Mouse (Mus musculus): ENCODE data around the gene Slc35f5.
A peak's percentile ranks its signal among the peaks of the same experiment; 100 is the strongest.
"Not testable (repeated sequence)": the region's sequence is repeated elsewhere in the genome, so short reads cannot be mapped to it uniquely, and the experiment has no call there.

The Slc35f5 gene

DNA sequence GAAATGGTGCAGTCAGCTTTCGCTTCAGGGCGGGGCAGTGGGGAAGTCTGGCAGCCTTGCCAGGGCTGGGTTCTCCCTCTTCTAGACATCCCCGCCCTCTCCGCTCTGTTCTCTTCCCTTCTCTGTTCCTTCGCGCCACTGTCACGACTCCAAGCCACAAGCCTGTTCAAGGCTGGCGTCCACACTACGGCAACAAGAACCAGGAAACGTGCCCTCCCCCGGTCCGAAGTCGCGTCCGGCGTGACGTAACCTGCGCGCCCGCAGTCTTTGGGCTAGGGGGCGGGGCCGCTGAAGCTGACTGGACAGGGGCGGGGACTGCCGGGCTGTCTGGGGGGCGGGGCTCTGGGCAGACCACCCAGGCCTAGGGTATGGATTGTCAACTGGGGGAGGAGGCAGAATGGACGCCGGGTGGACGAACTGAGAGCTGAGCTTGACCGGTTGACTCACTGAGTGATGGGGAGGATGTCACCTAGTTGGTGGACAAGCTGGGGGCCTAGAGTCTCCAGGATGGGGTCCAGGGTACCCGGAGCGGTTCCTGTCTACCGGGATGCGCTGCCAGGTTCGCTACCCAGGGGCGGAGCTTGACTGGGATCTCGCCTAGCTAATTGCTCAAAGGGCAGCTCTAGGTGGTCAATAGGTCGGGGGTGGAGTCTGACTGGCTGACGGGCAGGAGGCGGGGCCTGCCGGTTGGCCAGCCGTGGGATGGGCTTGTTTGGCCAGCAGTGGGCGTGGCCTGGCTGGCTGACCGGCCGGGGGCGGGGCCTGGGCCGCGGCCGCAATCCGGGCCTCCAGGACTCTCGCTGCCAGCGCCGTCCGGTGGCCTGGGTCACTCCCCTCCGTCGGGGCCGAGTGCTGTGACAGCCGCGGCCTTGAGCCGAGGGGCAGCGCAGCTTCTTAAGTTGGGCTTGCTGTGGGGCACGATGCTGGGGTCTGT, at the start of gene Slc35f5:
Gene Slc35f5, plus strand, starts transcription at position 337 of the 934 bp plus-strand sequence.
- DNase-seq (ENCODE audit: low read depth, low spot score), result peak; percentile 98

DNA sequence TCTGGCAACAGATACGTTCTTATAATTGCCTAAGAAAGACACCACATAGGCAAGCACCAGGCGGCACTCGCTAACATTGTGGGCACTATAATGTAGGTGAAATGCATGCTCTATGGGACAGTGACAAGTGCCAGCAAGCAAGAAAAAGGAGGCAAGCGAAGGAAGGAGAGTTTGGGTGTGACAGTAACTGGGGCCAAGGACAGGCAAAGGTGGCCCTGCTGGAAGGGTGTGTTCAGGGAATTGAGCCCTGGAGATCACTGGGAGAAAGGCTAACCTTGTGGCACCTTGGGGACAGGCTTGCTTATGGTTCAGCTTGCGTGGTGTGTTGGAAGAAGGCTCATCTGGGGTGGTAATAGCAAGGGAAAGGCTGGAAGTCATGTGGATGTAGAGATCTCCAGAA, 45.7 kb upstream of the Slc35f5 start:
- no peak for DNase-seq (ENCODE audit: low read depth, low spot score)

DNA sequence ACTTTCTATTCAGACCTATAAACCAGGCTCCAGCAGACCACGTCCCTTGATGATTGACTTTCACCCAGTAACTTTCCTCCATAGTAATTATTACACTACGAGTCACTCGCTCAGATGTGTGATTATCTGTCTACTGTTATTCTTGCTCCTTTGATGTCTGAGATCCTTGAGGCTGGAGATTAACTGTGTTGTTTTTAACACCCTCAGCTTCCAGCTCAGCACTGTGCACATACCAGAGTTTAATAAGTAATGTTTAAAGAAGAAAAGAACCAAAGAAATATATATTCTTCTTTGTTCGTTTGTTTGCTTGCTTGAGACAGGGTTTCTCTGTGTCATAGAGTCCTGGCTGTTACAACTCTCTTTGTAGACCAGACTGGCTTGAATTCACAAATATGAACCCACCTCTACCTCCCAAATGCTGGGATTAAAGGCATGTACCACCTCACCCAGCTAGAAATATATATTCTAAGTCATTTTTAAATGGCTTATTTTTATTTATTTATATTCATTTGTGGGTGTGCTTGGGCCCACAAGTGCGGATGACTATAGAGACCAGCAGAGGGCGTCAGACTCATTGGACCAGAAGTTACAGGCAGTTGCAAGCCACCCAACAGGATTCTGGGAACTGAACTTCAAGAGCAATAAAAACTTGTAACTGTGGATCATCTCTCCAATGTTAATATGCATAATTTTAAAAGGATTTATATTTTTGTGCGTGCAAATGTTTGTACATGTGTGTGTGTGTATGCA, 43.3 kb upstream of the Slc35f5 start:
- no peak for DNase-seq (ENCODE audit: low read depth, low spot score)

DNA sequence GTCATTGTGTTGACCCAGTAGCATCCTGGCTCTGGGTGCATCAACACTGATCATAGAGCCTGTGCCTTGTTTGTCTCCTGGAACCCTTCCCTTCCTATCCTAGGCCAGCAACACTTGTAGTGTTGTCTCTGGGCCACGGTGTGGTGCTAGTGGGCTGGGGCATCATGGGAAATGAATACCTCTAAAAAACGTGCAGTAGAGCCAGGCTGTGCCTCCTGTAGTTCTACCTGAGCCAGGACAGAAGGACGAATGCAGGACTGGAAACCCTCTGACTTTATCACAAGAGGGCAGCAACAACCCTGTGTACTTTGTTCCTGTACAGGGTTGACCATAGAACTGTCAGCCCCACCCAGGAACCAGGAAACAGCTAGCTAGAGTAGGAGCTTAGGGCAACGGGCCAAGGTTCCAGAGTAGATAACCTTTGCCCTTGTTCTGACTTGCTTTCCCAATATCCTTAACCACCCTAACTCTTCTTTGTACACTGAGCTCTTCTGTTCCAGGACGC, 41.2 kb upstream of the Slc35f5 start:
- peak; percentile 57 for DNase-seq (ENCODE audit: low read depth, low spot score)

DNA sequence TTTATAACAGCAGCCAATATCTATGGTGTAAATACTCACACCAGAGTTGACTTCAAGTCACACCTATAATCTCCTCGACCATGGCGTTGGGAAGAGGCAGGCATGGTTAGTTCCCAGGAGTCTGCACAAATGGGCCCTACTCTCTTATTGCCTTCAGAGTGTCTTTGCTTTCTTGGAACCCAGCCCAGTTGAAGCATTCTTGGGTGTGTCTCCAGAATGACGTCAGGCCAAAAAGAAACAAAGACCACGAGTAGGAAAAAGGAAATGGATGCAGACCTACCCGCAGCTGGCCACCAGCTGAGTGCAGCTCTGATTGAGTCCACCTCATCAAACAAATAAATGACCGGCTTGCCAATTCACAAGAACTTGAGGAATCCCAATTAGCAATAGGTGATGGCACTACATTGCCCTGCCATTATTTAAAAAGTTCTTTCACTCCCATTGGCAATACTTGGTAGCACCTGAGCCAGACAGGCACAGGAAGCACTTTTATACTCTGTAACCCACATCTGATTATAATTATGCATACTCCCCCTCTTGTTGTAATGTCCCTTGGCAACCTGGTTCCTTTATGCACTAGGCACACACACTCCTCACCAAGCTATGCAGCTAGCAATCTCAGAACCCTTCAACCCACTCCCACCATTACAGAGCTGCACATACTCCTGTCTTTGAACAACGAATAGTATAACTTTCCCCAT, 34.3 kb upstream of the Slc35f5 start:
- peak; percentile 81 for DNase-seq (ENCODE audit: low read depth, low spot score)

DNA sequence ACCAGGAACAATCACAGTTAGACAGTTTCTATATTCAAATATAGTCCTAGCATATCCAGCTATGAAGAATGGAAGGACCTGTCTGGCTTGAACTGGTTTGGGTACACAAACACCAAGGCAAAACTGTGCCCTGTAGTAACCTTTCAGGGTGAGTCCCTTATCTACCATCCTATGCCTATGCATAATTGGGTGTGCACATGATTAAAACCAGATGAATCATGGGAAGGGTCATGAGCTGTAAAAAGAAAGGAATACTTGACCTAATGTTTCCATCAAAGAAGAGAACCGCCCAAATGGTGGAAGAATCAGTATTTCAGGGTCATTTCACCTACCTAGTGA, 33.8 kb upstream of the Slc35f5 start:
- DNase-seq (ENCODE audit: low read depth, low spot score), result no peak

DNA sequence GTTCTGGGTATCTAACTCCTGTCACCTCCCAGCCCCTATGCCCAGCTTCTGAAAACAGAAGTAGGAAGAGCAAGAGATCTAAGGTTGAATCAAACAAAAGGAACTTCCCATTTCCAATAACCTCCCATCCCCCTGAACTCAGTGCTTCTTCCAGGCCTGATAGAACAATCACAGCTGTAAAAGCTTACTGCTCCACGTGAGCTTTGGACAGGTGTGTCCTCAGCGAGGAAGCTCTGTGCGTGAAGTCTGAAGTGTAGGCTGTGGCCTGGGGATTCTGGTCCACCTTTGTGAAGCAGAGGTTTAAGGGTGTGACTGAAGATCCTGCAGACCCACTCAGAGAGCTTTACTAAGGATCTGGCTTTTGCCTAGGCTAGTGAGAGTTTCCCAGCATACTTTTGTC, 33.0 kb upstream of the Slc35f5 start:
- no peak for DNase-seq (ENCODE audit: low read depth, low spot score)

DNA sequence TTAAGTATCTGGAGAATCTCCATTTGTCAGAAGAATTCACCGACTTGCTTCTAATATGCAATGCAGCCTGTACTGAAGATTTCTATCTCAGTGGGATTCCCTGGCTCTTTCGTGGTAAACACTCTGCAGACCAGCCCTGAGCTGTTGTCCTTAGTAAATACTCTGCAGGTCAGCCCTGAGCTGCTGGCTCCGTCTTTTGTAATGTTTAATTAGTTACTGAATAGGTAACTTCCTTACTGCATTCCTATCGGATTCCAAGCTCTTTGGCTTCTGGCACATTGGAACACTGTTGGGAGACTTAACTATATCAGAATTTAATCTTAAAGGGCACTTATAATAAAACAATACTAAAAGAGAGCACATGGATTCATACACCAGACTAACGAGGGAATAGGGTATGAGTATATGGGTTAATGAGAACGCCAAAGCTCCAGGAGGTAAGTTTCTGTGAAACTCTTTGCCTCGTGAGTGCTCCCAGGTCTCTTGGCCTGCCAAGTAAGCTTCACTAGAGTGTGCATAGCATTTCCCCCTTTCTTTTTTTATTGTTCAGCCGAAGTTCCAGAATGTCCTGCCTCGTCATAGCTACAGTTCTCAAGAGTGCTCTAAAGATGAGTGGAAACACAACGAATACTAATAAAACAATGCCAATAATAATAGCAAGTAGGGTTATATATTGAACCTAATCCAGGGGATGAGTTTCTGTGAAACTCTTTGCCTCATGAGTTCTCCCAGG, 27.0 kb upstream of the Slc35f5 start:
- not testable (repeated sequence) for DNase-seq (ENCODE audit: low read depth, low spot score)

DNA sequence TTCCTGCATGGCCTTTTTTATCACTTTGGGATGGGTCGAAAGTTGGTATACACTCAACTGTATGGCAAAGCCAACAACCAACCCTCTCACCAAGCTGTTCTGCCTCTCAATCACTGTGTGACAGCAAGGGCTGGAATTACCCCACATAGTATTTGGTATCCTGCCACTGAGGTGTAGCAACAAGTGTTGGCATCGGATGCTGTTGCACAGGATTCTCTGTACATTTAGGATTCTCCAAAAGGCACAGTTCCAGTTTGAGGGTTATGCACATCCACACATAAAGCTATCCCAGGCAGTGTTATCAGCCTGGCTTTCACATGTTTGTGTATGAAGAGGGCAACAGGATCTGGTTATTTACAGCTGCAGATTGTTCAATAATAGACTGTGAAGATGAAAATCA, 23.3 kb upstream of the Slc35f5 start:
- DNase-seq (ENCODE audit: low read depth, low spot score), result no peak

DNA sequence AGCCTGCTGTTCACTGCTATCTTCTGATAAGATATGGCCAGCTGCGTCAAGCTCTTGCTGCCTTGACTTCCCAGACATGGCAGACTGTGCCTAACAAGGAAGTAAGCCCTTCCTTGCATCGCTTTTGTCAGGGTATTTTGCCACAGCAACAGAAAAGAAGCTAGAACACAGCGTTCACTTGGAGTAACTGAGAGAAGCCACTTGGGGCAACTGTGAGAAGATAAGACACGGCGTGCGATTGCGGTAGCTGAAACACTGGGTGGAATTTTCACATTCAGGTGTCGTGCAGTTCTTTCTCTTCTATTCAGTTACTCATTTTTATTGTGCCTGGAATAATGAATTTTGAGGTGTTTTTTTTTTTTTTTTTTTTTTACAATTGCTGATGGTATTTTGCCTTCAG, 22.6 kb upstream of the Slc35f5 start:
- no peak for DNase-seq (ENCODE audit: low read depth, low spot score)

DNA sequence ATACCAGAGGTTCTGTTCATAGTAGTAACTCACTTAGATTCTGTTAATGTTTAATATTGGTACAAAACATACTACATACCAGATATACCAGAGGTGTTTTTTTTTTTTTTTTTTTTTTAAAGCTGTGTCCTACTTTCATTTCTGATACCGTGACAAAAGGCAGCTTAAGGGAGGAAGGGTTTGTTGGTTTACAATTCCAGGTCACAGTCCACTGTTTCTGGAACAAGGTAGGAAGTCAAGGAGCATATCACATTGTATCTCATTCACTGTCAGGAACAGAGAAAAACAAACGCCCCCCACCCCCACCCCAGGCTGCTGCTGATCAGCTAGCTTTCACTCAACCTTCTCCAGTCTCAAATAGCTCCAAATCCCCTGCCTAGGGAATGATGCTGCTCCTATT, 21.1 kb upstream of the Slc35f5 start:
- DNase-seq (ENCODE audit: low read depth, low spot score), result no peak

DNA sequence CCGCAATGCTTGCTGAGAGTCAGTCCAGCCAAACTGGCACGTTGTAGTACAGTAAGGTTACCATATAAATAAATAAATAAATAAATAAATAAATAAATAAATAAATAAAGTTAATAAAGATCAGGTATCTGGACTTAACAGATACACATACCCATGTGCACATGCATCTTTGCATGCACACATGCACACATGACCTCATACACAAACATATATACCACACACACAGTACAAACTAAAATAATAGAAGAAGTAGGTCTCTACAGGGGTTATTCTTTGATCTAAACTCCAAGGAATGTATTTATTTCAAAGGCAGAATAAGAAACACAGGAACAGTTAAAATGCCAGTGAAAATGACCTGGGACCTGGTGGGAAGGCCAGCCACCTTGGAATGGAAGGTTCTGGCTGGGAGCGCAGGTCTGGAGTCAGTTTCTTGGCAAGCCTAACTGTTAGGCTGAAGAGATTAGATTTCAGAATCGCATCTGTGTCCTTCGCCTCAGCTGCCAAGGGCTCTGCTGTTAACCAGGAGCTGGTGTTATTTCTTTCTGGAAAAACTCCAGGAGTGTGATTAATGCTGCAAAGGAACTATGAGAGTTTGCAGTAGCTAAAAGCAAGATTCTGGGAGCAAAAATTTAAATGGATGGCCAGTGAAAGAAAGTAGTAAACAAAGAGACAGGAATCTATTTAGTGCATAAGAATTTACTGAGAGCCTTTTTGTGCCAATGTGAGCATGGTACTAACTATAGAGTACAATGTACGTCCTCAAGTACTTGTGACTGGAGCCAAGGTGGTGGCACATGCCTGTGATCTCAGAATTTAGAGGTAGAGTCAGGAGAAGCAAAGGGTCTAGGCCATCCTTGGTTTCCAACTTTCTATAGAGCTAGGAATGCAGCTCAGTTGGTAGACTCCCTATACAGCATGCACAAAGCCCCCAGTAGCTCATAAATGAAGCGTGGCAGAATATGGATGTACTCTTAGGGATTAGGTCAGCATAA, 18.1 kb upstream of the Slc35f5 start:
- peak; percentile 92 for DNase-seq (ENCODE audit: low read depth, low spot score)

DNA sequence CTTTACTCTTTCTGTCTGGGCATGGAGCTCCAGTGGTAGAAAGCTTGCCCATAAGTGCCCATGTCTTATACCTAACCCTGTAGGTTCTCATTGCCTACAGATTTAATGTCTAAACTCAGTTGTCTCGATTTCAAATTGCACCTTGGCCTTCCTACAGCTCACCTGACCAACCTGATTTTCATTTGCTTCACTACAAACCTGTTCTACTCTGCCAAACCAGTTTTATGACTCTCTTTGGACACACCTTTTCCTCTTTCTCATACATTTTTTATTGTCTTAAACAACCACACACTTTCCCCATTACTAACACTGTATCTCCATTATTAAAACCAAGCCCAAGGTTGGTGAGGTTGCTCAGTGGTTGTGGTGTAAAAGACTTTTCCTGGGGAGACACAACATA, 10.5 kb upstream of the Slc35f5 start:
- DNase-seq (ENCODE audit: low read depth, low spot score), result no peak

DNA sequence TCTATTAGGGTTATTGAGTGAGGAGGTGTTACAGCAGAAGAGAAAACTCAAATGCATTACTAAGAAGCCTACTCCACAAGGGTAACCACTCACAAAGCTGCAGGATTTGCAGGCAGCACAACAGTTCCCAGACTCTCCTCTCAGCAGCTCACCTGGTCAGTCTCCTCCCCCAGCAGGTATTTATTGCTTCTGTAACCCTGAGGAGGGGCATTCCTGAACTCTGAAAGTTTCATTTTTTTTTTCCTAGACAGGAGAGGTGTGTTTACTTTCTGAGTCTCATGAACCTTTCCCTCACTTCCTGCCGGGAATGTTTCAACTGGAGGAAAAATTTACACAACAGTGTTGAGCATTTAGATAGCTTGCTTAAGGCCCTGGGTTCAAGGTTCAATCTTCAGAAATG, 10.0 kb upstream of the Slc35f5 start:
- no peak for DNase-seq (ENCODE audit: low read depth, low spot score)

DNA sequence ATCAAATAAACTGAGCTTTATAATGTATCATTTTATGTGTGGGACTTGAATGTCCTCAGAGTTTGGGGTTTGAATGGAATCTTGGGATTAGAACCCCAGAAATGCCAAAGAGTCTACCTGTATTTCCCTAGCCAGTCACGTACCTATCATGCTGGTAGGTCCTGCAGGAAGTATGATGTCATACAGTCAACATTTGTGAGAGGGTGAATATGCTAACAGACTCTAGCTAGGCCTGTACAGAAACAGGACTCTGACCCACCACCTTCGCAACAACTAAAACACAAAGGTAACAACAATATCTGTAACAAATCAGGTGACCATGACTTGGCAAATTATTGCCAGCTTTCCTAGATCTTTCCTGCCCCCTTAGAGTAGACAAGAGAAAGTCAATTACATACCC, 8.8 kb upstream of the Slc35f5 start:
- no peak for DNase-seq (ENCODE audit: low read depth, low spot score)

DNA sequence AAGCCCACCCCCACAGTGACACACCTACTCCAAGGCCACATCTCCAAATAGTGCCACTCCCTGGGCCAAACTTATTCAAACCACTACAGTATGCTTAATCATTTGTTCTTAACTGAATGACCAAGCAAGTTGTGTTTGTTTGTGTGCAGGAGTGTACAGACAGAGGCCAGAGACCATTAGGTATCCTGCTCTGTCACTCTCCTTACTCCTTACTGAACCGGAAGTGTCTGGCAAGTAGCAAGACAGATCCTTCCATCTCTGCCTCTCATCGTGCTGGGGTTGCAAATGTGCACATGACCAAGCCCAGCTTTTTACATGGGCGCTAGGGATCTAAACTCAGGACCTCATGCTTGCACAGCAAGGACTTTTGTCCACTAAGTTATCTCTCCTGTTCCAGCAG, 1.1 kb upstream of the Slc35f5 start:
- no peak for DNase-seq (ENCODE audit: low read depth, low spot score)

DNA sequence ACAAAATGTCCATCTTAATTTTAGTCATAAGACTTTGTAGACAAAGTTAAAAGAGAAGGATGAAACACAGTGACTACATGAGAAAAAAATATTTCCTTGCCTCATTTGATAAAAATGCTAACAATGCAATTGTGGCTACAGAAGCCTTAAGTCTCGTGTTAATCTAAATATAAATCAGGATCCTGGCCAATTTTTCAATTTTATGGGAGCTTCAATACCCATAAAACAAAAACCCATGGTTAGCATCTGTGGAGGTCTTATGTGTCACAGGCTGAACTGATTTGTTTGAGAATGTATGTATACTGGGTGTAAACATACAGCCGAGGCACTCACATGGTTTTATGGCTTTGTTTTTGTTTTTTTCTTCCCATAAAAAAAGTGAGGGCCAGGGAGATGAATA, 674 bp upstream of the Slc35f5 start:
- peak; percentile 71 for DNase-seq (ENCODE audit: low read depth, low spot score)

DNA sequence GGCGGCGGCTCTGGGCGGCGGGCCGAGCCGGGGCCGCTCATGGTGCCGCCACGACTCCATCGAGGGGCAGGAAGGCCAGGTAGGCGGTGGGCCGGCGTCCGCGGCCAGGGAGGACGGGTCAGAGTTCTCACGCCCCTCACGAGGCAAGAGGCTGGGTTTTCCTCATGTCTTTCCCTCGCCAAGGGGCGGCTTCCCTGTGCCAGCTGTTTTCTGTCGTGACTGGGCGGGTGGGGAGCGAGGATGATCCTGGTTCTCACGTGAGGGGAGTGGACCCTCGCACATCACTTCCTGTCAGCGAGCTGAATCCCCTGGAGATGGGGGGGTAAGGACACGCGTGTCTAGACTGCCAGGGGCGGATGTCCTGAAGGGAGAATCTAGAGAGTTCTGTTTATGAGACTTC, 811 bp downstream of the Slc35f5 start:
- peak; percentile 66 for DNase-seq (ENCODE audit: low read depth, low spot score)

DNA sequence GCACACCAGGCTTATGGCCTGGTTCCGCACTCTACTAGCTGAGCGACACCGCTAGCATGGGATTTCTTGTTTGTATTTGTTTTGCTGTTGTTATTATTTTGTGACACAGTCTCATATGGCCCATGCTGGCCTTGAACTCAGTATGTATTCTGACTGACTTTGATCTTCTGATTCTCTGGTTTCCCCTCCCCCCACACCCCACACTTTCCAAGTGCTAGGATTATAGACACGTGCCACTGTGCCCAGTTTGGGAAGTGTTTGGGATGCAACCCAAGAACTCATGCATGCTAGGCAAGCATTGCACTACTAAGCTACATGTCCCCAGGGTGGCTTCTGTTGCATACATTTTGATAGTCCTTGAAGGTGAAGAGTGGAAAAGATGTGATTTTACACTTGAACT, 1.4 kb downstream of the Slc35f5 start:
- DNase-seq (ENCODE audit: low read depth, low spot score), result peak; percentile 28

DNA sequence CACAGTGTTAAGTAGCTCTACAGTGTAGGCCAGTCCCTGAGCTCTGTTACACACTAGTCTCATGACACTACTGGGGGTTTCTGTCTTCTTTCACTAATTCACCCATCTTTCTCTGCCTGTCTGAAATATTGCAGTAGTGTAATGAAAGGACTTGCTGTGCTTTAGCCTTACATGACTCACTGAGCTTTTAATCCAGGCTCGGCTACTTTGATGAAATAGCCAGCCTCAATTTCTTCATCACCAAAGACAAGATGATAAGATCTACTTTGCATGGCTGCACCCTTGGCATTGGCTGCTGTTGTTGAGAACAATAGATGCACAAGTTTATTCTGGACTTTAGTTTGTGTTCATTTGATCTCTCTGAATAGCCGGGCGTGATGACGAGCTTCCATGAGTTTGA, 7.7 kb downstream of the Slc35f5 start:
- no peak for DNase-seq (ENCODE audit: low read depth, low spot score)

Measured in 3T3-L1 (cell line).